Mouse (Mus musculus) WW6 (cell line): ENCODE results near the gene Tmem199.
"Not testable (repeated sequence)": the region's sequence is repeated elsewhere in the genome, so short reads cannot be mapped to it uniquely, and the experiment has no call there.

Experiments used
- DNase-seq: peaks from one replicate; pipeline ENCODE4 v3.0.0-alpha.2; 2013; ENCODE audit warnings: low read depth, low spot score

Tmem199 gene

GRCm38 (mm10) chr11:78512025-78512957 lies at the start of gene Tmem199, which contains the start of gene Poldip2:
Gene Tmem199, minus strand, starts transcription at chr11:78512172.
Gene Poldip2, plus strand, starts transcription at chr11:78512193.
- DNase-seq: peak; percentile 85

- DNase-seq: no peak
Observed at GRCm38 (mm10) chr11:78560447-78560846, 48.5 kb upstream of the Tmem199 start.

DNA sequence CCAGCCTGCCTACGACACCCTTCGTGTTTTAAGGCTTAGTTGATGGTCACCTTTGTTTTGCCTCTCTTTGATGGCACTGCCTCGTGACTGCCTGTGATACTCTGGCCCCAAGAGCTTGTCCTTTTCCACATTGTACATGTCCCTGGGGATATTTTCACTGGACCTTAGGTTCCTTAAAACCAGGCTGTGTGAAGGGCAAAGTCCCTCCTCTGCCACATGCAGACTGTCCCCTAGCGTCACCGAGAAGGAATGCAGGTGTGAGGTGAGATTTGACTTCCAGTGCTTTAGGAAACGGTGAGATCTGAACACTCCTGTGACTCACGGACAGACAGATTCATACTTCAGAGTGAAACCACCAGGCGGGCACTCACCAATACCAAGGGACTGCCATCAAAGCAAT lies 45.3 kb upstream of the Tmem199 start:
- no peak for DNase-seq

DNA sequence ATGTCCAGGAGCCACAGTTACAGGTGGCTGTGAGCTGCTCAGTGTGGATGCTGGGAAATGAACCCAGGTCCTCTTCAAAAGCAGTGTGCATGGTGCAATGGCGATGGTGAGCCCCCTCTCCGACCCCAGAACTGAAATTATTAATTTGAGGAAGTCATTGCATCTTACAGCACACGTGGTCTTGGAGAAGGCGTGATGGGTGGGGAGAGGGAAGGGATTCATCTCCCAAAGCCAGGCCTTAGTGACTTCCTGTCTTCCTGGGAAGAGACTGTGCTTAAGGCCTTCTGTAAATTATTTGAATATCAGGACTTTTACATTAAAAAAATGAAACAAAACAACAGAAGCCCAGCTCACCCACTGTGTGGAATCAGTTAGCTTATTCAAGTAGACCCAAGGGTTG lies 44.1 kb upstream of the Tmem199 start:
- no peak for DNase-seq

DNA sequence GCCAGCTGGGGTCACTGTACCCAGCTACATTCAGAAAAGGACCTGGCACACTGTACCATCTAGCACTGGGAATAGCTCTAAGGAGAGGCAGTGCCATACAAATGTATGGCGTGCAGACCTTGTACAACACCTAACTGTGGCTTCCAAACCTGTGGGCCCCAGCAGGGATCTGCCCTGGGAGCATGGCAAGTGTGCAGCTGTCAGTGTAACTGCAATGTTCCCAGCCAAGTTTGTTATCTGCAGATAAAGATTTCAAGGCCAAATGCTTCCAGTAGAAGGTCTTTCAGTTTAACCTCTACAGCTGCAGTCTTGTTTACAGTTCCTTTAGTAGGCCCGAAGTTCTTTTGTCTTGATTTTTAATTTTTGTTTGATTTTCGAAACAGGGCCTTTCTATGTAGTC lies 43.7 kb upstream of the Tmem199 start:
- no peak for DNase-seq

DNA sequence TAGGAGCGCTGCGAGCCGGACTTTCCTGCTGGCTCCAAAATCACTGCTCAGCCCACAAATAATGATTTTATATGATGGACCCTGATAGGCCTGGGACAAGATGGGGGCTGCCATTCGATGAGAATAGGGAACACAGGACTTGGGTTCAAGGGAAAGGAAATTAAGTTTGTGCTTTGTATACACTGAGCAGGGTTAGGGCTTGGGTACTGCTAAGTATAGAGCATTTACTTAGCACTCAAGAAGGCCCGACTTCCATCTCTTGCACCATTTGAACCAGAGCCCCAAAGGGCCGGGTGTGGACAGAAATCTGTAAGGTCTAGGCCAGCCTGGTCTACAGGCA lies 39.1 kb upstream of the Tmem199 start:
- no peak for DNase-seq

DNA sequence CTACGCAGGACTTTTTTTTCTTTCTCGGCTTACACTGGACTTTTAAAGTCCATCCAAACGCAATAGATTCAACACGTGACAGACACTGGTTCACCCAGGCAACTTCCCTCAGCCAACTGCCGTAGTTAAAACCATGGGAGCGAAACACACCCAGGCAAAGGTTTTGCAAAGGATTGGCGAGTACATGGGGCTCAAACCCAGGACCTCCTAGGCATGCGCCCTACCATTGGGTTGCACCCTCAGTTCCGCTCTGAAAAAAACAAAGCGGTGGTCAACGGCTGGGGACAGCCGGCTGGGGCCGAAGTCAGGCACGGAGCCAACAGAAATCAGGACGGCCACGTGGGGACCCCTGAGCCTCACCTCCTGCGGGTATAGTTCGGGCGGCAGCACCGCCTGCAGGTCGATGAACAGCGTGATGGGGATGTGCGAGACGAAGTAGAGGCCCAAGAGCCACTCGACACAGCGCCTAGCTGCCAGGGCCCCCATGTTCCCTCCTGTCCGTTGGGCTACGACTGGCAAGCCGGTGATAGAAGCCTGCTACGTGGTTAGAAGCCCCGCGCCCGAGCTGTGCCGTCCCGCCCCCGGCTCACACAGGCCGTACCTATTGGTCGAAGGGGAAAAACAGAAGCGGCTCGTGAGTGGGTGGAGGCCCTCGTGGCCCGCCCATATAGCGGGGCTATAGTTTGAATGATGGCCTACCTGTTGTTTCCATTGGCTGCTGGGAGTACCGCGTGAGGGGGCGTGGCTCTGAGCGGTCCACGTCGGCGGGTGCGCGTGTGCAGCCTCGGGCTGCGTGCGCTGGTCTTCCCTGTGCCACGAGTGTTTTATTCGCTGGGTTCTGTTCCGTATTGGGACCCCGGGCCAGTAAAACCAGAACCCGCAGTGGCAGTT lies 38.4 kb upstream of the Tmem199 start, which contains the start of gene Tmem97:
Gene Tmem97 (minus strand): TSS at position 610 of the 891 bp plus-strand sequence.
- DNase-seq: peak; percentile 97

DNA sequence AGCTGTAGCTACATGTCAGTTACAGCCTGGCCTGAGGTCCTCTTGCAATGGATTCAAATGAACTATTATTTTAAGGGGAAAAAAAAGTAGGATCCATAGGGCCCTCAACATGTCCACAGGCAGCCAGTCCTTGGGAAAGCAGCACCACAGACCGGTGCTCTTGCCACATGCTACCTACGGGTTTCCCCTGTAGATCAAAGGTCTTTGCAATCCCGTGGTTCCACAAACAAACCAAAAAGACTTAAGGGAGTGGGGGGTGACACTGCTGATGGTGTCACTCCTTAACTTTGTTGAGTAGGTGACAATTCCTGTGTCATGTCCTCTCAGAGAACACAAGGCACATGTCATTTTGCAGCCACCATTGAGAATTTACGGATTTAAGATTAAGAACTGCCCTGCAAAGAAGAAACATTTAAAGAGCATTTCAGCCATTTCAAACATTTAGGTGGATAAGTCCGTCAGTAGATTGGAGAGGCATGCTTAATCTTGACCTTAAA lies 37.6 kb upstream of the Tmem199 start:
- no peak for DNase-seq

DNA sequence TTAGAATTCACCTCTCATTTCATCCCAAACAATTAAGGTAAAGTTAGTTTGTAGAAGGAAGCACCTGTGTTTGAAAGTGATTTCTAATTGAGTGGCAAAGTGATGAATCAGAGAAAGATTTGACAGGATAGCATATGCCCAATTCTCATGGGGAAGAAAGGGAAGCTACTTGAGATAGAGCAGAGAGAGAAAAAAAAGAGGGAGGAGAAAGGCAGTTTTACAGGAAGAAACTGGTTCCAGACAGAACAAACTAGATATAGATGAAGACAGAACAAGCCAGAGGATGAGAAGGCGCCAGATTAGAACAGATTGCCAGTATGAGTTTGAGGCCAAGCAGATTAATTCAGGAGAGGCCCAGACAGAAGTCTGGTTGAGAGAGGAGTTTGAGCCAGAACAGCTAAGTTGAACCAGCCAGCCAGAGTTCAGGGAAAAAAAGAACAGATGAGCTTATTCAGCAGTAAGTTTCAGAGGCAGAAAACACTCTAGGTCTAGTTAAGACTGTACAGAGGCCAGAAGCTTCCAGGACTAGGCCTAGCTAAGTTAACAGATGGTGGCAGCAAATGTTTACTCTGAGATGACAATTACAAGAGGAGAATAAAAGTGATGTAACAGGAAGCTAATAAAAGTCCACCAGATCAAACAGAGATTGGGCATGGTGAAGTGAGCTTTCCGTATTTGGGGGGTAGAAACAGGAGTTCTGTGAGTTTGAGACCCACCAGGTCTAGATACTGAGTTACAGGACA lies 35.9 kb upstream of the Tmem199 start:
- DNase-seq: no peak

DNA sequence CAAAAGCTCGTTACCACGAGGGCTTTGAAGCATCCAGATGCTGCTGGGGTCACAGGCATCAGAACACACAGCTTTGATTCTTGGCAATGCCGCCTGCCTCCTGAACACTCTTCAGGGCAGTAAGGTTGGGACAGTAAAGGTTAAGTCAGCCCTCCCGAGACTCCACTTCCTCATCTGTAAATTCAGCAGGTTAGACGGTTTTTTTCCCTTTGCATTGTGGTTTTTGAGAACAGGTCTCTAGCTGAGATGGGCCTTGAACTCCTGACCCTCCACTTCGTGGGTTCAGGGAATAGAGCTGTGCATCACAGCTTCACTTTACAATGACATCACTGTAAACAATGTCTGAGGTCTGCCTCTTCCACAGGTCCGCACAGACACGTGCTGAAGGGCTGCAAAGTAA lies 33.2 kb upstream of the Tmem199 start:
- no peak for DNase-seq

DNA sequence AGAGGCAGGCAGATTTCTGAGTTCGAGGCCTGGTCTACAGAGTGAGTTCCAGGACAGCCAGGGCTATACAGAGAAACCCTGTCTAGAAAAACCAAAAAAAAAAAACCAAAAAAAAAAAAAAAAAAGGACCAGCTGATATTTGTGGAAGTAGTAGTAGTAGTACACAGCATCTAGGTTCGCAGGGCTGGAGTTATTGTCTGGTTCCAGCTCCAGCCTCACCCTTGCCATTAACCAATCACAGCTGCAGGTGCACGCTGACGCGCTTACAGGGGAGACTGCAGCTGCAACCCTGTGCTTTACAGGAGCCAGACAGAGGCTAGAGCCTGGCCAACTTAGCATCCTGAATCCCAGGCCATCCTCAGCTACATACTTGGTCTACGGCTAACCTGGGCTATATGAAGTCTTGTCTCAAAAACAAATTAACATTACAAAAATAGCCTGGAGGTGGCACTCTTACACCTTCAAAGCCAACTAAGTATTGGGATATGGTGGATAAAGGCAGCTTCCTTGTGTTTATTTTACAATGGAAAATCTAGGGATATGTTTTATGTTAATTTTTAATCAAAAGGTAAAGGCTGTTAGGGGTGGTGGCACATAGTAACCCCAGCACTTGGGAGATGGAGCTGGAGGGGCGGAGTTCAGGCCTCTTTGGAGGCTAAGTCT lies 32.6 kb upstream of the Tmem199 start:
- DNase-seq: no peak

DNA sequence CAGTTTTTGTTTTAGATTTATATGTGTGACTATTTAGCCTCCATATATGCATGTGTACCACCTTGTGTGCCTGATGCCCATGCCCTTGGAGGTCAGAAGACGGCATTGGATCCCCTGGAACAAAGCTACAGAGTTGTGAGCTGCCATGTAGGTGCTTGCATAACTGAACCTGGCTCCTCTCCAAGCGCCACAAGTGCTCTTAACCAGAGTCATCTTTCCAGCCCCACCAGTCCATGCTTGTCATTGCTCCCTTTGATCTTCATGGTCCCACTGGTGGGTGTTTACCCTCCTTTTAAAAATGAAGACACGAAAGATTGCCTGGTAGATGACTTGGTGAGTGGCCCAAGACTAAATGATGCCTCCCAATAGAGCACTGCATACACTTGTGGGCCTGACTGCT lies 28.4 kb upstream of the Tmem199 start:
- no peak for DNase-seq

GRCm38 (mm10) chr11:78536690-78537084 lies 24.7 kb upstream of the Tmem199 start:
- no peak for DNase-seq

GRCm38 (mm10) chr11:78536080-78536689 lies 24.2 kb upstream of the Tmem199 start, which contains the start of the genes Tnfaip1 and Ift20:
Gene Tnfaip1, minus strand, starts transcription at chr11:78536332.
Gene Ift20, plus strand, starts transcription at chr11:78536361.
- peak; percentile 100 for DNase-seq

DNA sequence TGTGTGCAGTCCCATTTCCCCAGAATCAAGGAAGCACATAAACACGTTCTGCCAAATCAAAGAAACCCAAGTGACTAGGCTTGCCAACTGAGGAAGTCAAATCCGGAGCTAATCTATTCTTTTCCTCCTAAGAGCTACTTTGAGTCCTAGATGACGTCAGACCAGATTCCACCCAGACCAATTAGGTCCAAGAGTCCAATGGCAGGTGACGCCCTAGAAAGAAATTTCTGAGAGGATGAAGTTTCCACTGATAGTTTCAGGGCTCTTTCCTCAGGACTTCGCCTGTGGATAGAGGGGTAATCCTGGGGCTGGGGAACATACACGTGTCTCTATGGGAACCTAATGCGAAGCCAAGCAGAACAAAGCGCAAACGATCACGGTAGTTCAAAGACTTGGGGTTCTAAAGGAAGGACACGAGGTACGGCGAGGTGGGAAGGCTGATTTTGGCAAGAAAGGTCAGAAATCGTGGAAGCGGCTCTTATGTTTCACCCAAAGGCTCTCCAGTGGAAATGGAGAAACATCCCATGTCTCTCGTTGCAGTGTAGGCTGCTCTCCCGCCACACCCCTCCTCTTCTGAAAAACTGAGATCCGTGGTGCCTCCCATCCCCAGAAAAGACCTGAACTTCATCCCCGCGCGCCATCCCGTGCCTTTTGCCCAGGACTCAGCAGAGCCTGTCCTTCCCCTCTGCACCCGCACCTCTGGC lies 23.6 kb upstream of the Tmem199 start:
- no peak for DNase-seq

DNA sequence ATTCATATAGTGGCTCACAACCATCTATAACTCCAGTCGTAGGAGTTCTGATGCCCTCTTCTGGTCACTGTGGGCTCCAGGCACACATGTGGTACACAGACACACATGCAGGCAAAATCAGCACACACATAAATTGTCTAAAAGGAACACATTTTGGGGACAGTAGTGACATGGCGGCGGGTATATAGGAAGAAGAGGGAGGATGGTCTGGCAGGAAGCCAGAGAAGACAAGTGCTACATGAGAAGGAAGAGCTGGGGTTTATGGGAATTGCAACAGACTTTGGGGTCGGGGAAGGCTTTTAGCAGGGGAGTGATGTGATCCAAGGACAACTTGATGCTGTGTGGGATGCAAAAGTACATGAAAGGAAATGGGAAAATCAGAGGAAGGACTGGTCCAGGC lies 22.5 kb upstream of the Tmem199 start:
- no peak for DNase-seq

- DNase-seq: not testable (repeated sequence)
Observed at GRCm38 (mm10) chr11:78531515-78531914, 19.5 kb upstream of the Tmem199 start.

DNA sequence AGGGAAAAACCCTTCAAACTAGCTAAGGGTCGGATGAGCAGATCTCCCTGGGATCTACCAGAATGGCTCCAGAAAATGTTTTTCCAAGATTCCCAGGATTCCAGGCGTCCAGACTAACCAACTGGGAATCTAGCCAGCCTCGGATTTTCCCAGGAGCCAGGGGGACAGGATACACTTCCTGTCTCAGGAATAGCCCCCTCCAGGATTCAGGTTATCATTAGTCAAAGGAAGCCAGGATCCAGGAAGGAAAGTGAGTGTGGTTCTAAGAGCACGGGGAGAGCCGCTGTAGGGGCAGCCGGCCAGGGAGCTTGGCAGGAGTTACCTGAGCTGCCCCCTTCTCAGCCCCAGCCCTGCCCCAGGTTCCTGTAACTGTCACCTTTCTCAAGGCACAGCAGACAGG lies 19.1 kb upstream of the Tmem199 start:
- DNase-seq: no peak

DNA sequence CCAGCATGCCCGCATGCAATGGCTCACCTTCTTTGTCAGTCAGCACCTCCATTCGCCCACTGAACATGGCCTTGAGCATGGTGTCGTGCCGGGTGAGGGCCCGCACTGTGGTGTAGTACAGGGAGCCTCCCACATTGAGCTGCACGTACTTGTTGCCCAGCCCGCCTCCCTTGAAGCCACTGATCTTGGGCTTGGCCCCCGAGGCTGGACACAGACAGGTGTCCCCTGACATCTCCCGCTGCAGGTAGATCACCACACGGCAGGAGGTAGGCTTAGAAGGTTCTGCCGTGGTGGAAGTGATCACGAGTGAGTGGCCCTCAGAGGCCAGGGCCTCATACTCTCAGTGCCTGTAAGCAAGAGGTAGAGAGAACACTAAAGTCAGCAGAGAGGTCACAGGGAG lies 18.0 kb upstream of the Tmem199 start:
- DNase-seq: no peak

GRCm38 (mm10) chr11:78528714-78529113 lies 16.7 kb upstream of the Tmem199 start:
- no peak for DNase-seq
